Mouse (Mus musculus) liver, postnatal 0 days (tissue): Measurements from ENCODE around the gene Chd1. TPM values are rescaled to one million over a fixed set of nuclear protein-coding genes. Genes with fewer than 3 reads are reported as not detected.

Experiments used
- ATAC-seq: fragments of 200-750 bp; cut with Nextera tagmentation; 2 replicates; pipeline ENCODE4 v1.8.0; 2017; ENCODE audit warnings: mild to moderate bottlenecking, moderate library complexity
- DNase-seq: peaks from one replicate; pipeline ENCODE4 v3.0.0-alpha.2; 2016
- H3K27ac ChIP-seq: fragments of 300-500 bp; sonication (generic); 2 replicates; pipeline ENCODE4 v1.5.1; 2014; ENCODE audit warnings: antibody characterized with exemption, moderate library complexity, mild to moderate bottlenecking, low read depth
- H3K27me3 ChIP-seq: fragments of 300-500 bp; sonication (generic); 2 replicates; pipeline ENCODE4 v1.6.1; 2014; ENCODE audit warnings: low read length, control low read depth, mixed read lengths; ENCODE audit not compliant: insufficient read depth
- H3K36me3 ChIP-seq: fragments of 300-500 bp; sonication (generic); replicated peaks from 2 replicates; pipeline ENCODE4 v1.6.1; 2014; ENCODE audit warnings: mild to moderate bottlenecking, control low read depth, low read length, moderate library complexity, mixed read lengths; ENCODE audit not compliant: insufficient read depth
- H3K4me1 ChIP-seq: fragments of 300-500 bp; sonication (generic); 2 replicates; pipeline ENCODE4 v1.6.1; 2014; ENCODE audit warnings: antibody characterized with exemption, mild to moderate bottlenecking, control low read depth; ENCODE audit not compliant: insufficient read depth
- H3K4me2 ChIP-seq: fragments of 300-500 bp; sonication (generic); 2 replicates; pipeline ENCODE4 v1.6.1; 2014; ENCODE audit warnings: low read depth, mild to moderate bottlenecking, low read length, moderate library complexity, mixed read lengths
- H3K4me3 ChIP-seq: fragments of 300-500 bp; sonication (generic); 2 replicates; pipeline ENCODE4 v1.5.1; 2014; ENCODE audit warnings: low read depth, low read length
- H3K9ac ChIP-seq: fragments of 300-500 bp; sonication (generic); replicated peaks from 2 replicates; pipeline ENCODE4 v1.6.1; 2014; ENCODE audit warnings: mild to moderate bottlenecking, moderate library complexity
- H3K9me3 ChIP-seq: fragments of 300-500 bp; sonication (generic); 2 replicates; pipeline ENCODE4 v1.6.1; 2016; ENCODE audit warnings: mild to moderate bottlenecking, control low read depth, low read length, mixed read lengths
- CTCF ChIP-seq: sonication (generic); IDR thresholded peaks from 2 replicates; pipeline ENCODE4 v1.5.1; 2016; ENCODE audit warnings: antibody characterized with exemption, low read depth
- EP300 ChIP-seq: IDR thresholded peaks from 2 replicates; pipeline ENCODE4 v1.6.1; 2016; ENCODE audit warnings: antibody characterized with exemption, low read depth, mild to moderate bottlenecking
- WGBS: fragments of 180-500 bp; shearing (Covaris S2); extraction: QIAGEN DNeasy Blood & Tissue Kit; methylation state at CpG from one replicate; pipeline ENCODE4 v1.1.7; 2014; ENCODE audit not compliant: insufficient replicate concordance; 5-methylcytosine and 5-hydroxymethylcytosine counted together
- polyA plus RNA-seq: library from polyadenylated mRNA; unstranded; fragments of >200 nt; fragmentation: Nextera tagmentation; extraction: Ambion mirVana; gene quantifications from 2 replicates; pipeline ENCODE4 v1.2.1, GENCODE M21; 2015

The Chd1 gene
- 10.7 and 12.5 TPM in 2 replicates for polyA plus RNA-seq

DNA sequence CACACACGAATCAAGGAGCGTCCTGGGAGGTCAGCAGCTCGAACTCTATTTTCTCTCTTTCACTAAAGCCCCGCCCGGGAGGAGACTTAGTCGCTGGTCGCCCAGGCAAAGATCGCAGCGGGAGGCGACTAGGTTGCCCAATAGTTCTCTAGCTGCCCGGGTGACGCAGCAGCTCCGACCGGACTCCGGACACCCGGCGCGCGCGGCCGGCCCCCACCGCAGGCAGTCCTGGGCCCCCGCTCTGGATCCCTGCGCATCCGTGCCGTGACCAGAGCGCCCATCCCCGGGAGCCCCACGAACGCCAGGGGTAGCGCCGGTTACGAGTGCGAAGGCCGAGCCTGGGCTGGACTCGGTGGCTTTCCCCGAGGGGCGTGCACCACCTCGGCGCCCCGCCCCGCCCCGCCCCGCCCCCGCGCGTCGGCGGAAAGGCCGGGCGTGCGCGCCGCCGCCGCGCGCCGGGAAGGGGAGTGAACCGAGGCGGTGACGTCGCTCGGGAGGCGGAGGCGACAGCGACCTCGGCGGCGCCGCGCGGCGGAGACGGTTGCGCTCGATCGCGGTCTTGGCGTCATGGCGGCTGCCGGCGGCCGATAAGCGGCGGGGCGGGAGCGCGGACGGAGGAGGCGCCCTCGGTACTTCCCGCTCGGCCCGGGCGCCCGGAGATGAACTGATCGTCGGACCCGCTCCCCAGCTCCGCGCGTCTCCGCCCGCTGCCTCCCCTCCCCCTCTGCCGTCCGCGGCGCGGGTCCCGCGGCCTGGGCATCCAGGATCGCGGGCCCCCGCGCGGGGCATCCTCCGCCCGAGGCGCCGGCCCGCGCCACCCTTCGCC, at the start of gene Chd1:
Gene Chd1, plus strand, starts transcription at position 493 of the 826 bp plus-strand sequence.
- H3K36me3 ChIP-seq = peaks cover 15% of the 10 kb centered on the region
- DNase-seq = peak; percentile 94
- ATAC-seq = peak; percentile 93
- peak within 1 kb of the TSS; percentile 98 for H3K27ac ChIP-seq
- peaks cover 3% of the 10 kb centered on the region; the same call in 1 of the 2 replicates for H3K4me1 ChIP-seq
- TF ChIP-seq EP300 (no peak), CTCF (peak; percentile 13; the same call in 1 of the 2 replicates)
- peak within 1 kb of the TSS; percentile 91 for H3K4me3 ChIP-seq
- H3K9me3 ChIP-seq = no peaks in the 10 kb centered on the region
- peak within 1 kb of the TSS; percentile 87 for H3K9ac ChIP-seq
- peak within 1 kb of the TSS; percentile 80 for H3K4me2 ChIP-seq
- no peaks in the 10 kb centered on the region for H3K27me3 ChIP-seq
- under 1% methylated on average over 70 of the region's 124 CpGs for WGBS

DNA sequence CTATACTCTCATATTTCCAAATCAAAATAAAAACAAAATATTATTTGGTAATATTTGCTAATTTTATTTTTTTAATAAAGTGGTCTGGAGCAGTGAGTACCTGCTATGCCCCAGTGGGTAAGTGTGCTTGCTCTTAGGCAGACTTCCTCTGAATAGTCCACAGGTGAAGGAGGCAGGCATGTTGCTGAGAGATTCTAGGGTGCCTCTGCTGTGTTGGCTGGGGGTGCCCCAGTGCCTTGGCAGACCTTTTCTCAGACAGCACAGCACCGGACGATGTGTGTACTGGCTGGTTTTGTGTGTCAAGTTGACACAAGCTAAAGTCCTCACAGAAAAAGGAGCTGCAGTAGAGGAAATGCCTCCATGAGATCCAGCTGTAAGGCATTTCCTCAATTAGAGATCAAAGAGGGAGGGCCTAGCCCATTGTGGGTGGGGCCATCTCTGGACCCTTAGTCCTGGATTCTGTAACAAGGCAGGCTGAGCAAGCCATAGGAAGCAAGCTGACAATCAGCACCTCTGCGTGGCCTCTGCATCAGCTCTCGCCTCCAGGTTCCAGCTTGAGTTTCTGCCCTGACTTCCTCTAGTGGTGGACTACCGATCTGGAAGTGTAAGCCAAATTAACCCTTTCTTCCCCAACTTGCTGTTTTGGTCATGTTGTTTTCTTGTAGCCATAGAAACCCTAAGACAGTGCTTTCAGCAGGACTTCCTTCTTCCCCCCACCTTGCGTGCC, 47.7 kb upstream of the Chd1 start:
- H3K4me3 ChIP-seq = no peak overlapping the region
- H3K9ac ChIP-seq = no peak overlapping the region
- ATAC-seq (0 out of 2 replicates have a peak, but pooled peaks have one; percentile 21), DNase-seq (peak; percentile 19)
- H3K4me1 ChIP-seq = no peaks in the 10 kb centered on the region
- H3K36me3 ChIP-seq = no peaks in the 10 kb centered on the region
- no peak for TF ChIP-seq EP300
- no peak for TF ChIP-seq CTCF
- WGBS = 18% methylated on average over 6 of the region's 6 CpGs
- no peak overlapping the region for H3K4me2 ChIP-seq
- H3K27me3 ChIP-seq = no peaks in the 10 kb centered on the region
- H3K9me3 ChIP-seq = no peaks in the 10 kb centered on the region
- no peak overlapping the region for H3K27ac ChIP-seq

DNA sequence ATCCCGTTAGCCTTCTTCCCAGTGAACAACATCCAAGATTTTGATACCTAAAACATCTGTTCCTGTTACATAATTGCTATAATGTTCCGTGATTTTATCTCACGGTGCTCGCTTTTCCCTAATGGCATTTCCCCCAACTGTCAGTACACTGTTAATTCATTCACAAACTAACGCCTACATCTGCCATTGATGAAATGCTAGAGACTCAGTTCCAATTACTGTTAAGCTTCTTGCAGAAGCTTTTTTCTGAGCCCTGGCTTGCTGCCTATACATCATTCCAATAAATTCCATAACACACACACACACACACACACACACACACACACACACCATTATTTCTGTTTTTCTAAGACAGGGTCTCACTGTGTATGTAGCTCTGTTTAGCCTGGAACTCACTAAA, 31.9 kb upstream of the Chd1 start:
- 77% methylated on average over 5 of the region's 5 CpGs for WGBS

DNA sequence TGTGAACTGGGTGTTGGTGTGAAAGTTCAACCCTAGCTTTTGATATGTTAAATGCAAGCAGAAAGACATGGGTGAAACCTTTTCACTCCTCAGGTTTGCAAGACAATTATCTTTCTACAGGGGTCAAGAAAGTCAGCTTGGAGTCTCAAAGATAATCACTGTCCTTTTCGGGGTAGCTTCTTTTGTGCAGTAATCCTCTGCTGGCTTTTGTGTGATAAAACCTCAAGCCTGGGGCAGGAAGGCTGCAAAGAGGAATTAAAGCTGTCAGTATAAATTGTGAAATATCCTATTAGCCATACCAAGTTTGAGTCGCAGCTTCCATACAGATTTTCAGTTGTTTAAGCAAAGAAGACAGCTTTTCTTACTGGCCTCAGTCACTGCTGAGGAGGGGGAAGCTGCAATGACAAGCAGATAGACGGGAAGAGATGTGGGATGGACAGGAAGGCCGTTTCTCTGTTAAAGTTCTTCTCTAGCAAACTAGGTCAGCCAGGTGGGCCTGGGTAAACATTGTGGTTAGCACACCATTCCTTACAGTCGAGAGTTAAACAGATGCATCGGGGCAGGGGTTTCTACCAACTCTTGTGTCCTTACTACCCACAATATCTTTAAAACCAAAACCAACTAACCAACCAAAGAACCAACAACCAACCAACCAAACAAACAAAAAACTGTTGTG, 26.7 kb upstream of the Chd1 start:
- H3K27ac ChIP-seq = no peak overlapping the region
- H3K27me3 ChIP-seq = no peaks in the 10 kb centered on the region
- H3K4me3 ChIP-seq = no peak overlapping the region
- H3K4me1 ChIP-seq = no peaks in the 10 kb centered on the region
- TF ChIP-seq CTCF (no peak), EP300 (no peak)
- 17% methylated on average over 6 of the region's 6 CpGs for WGBS
- no peak overlapping the region for H3K4me2 ChIP-seq
- H3K9me3 ChIP-seq = no peaks in the 10 kb centered on the region
- ATAC-seq = no peak
- no peaks in the 10 kb centered on the region for H3K36me3 ChIP-seq
- no peak for DNase-seq
- no peak overlapping the region for H3K9ac ChIP-seq

More for the DNA sequence above, 31.9 kb upstream of the Chd1 start:
- no peaks in the 10 kb centered on the region for H3K4me1 ChIP-seq
- no peak for ATAC-seq
- no peaks in the 10 kb centered on the region for H3K27me3 ChIP-seq
- H3K4me3 ChIP-seq = no peak overlapping the region
- H3K9ac ChIP-seq = no peak overlapping the region
- H3K4me2 ChIP-seq = no peak overlapping the region
- H3K36me3 ChIP-seq = no peaks in the 10 kb centered on the region
- no peak overlapping the region for H3K27ac ChIP-seq
- no peaks in the 10 kb centered on the region for H3K9me3 ChIP-seq
- DNase-seq = no peak
- TF ChIP-seq EP300 = no peak

DNA sequence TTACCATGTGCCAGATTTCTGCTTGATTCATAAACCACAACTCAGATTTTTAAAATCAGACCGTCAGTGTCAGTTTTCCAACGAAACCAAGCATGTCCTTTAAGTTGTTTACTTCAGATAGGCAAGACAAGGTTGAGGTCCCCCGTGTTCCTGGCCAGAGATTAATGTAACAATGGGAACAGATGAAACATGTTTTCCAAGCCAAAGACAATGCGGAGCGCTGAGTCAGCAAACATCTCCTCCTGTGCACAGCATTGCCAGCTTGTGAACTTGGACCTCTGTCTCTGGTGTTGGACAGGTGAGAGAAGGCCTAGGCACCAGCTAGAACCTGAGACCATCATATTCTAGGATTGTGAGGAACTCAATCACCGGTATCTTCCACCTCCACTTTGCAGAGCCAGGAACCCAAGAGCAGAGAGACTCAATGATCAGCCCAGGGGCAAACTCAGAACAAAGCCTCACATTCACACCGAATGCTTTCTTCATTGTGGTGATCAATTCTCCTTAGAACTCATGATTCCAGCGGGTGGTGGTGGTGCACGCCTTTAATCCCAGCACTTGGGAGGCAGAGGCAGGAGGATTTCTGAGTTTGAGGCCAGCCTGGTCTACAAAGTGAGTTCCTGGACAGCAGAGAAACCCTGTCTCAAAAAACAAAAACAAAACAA, 24.7 kb upstream of the Chd1 start:
- 74% methylated on average over 9 of the region's 9 CpGs for WGBS
- Histone ChIP-seq H3K4me1 (no peaks in the 10 kb centered on the region), H3K36me3 (no peaks in the 10 kb centered on the region), H3K4me2 (no peak overlapping the region), H3K27ac (no peak overlapping the region), H3K9me3 (no peaks in the 10 kb centered on the region), H3K9ac (no peak overlapping the region), H3K4me3 (no peak overlapping the region), H3K27me3 (no peaks in the 10 kb centered on the region)
- no peak for DNase-seq
- no peak for ATAC-seq
- TF ChIP-seq EP300 (no peak), CTCF (no peak)
